Mouse (Mus musculus) C2C12 (cell line): ENCODE data around the gene Slco3a1.

Experiments
- CTCF ChIP-seq: IDR thresholded peaks from one replicate; pipeline ENCODE4 v1.5.1; 2011; ENCODE audit not compliant: control insufficient read depth, insufficient read depth, insufficient read length
- MYOD1 ChIP-seq: IDR thresholded peaks from one replicate; pipeline ENCODE4 v1.6.1; 2011; ENCODE audit warnings: low read depth; ENCODE audit not compliant: control insufficient read depth, insufficient read length
- USF1 ChIP-seq: IDR thresholded peaks from one replicate; pipeline ENCODE4 v1.6.1; 2011; ENCODE audit warnings: low read depth, mild to moderate bottlenecking, control low read depth, moderate library complexity

DNA sequence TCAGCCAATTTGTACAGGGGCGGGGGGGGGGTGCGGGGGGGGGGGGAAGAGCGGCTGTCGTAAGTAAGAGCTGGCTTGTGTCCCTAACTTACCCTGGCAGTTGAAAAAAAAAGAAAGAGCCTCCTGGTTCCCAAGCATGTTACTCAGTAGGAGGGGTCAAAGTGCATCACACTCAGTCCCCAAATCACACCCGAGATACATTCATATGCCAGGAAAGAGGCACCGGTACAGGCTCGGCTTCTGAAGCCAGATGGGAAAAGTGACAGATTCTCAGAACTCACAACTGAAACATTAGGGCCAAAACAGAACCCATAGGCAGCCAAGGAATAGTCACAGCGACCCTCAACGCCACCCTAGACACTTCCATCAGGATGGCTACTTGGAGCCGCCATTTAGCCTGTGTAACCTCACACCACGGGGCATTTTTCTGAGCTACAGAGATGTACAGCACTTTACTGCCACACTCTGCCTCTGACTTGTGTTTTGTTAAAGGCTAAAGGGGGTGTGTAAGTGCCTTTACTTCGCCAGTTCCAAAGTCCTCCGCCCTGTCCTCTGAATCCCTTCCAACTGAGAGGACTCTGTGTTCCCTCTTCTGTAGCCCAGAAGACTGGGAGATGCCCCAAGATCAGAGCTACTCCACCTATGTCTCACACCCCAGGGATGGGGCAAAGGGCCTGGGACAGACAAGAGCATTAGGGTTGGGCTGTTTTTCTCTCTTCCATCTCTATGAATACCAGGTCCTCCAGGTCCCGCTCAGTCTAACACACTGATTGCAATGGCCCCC, 179.2 kb downstream of the Slco3a1 start:
- TF ChIP-seq USF1: no peak
- no peak for TF ChIP-seq CTCF
- no peak for TF ChIP-seq MYOD1
